ENCODE assay signal across 15 mouse cellular contexts in the genomic region with DNA sequence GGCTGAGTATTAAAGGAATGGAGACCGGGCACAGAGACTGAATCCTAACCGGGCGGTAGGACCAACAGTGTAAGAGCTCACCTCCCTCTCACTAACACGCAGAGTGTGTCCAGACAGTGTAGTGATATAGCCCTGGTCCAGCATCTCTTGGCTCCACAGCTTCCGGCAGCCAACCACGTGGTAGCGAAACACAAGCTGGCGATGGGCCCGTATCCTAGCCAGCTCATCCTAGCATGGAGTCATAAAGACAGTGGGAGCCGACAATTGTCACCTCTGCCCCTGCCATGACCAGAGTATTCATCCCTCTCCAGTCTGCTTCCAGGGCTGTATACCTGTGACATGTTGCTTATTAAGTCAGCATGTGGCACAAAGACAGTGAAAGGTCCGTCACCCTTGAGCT.
"Had no signal": no experiment of that assay in that cellular context is flagged by ENCODE, and none has a peak within 500 bp of the region (broad histone marks: within the 10 kb centered on the region; RNA-seq: fewer than 3 reads in every experiment).

No protein-coding gene starts in this region.

- DNase-seq: cerebellum, adult 9-10 months; cerebellum, adult 9-11 months; cerebellum, postnatal 14 days; cerebellum, postnatal 25 days; cerebellum, postnatal 36 days; embryo, embryonic 11 days; forebrain, postnatal 0 days; gastrocnemius, adult 2 months; gastrocnemius, postnatal 10 days; gastrocnemius, postnatal 14 days; gastrocnemius, postnatal 25 days; gastrocnemius, postnatal 36 days; heart, adult 11 months; heart, adult 18-20 months; heart, adult 2 months had no signal
